Mouse (Mus musculus) liver, embryonic 14.5 days (tissue): ENCODE data around the gene Lcn6. TPM values are rescaled to one million over a fixed set of nuclear protein-coding genes. Genes with fewer than 3 reads are reported as not detected.
"Not testable (repeated sequence)": the region's sequence is repeated elsewhere in the genome, so short reads cannot be mapped to it uniquely, and the experiment has no call there.

Experiments used
- ATAC-seq: fragments of 200-750 bp; cut with Nextera tagmentation; 2 replicates; pipeline ENCODE4 v1.8.0; 2017; ENCODE audit warnings: moderate number of reproducible peaks, mild to moderate bottlenecking, moderate library complexity; ENCODE audit not compliant: insufficient read depth
- DNase-seq, 3 experiments: peaks; one replicate each; pipeline ENCODE4 v3.0.0-alpha.2; 2012 to 2013; ENCODE audit warnings: low read depth in 3 of 3, low spot score in 3 of 3
- H3K27ac ChIP-seq: fragments of 300-500 bp; sonication (generic); 2 replicates; pipeline ENCODE4 v1.5.1; 2014; ENCODE audit warnings: moderate library complexity, mild to moderate bottlenecking, control low read depth, inconsistent platforms
- H3K27me3 ChIP-seq: fragments of 300-500 bp; sonication (generic); 2 replicates; pipeline ENCODE4 v1.6.1; 2014; ENCODE audit warnings: mild to moderate bottlenecking, low read length, moderate library complexity; ENCODE audit not compliant: control insufficient read depth, insufficient read depth
- H3K36me3 ChIP-seq: fragments of 300-500 bp; sonication (generic); replicated peaks from 2 replicates; pipeline ENCODE4 v1.6.1; 2014; ENCODE audit warnings: low read depth; ENCODE audit not compliant: control insufficient read depth, insufficient read depth
- H3K4me1 ChIP-seq, 2 experiments: fragments of 200-500 bp in 1 of 2; fragments of 300-500 bp in 1 of 2; sonication (generic) in 1 of 2; replicated peaks; 2 replicates each; pipeline ENCODE4 v1.6.1; 2012 to 2014; ENCODE audit warnings: antibody characterized with exemption in 1 of 2, inconsistent platforms in 1 of 2, low read length in 1 of 2; ENCODE audit not compliant: control insufficient read depth in 2 of 2, insufficient read depth in 2 of 2
- H3K4me2 ChIP-seq: fragments of 300-500 bp; sonication (generic); 2 replicates; pipeline ENCODE4 v1.6.1; 2014; ENCODE audit warnings: low read depth, mild to moderate bottlenecking, control low read depth, moderate library complexity
- H3K4me3 ChIP-seq, 2 experiments: fragments of 200-500 bp in 1 of 2; fragments of 300-500 bp in 1 of 2; sonication (generic) in 1 of 2; 2 replicates each; pipeline ENCODE4 v1.5.1; 2012 to 2014; ENCODE audit warnings: low read depth in 2 of 2, low read length in 2 of 2, mild to moderate bottlenecking in 2 of 2, control low read depth in 1 of 2, inconsistent platforms in 1 of 2, moderate library complexity in 1 of 2; ENCODE audit not compliant: insufficient read depth in 1 of 2
- H3K9ac ChIP-seq: fragments of 300-500 bp; sonication (generic); replicated peaks from 2 replicates; pipeline ENCODE4 v1.6.1; 2014; ENCODE audit warnings: mild to moderate bottlenecking, control low read depth, moderate library complexity
- H3K9me3 ChIP-seq: fragments of 300-500 bp; sonication (generic); 2 replicates; pipeline ENCODE4 v1.6.1; 2016; ENCODE audit warnings: low read length, mixed read lengths; ENCODE audit not compliant: control insufficient read depth
- CTCF ChIP-seq: IDR thresholded peaks from 2 replicates; pipeline ENCODE4 v1.5.1; 2016; ENCODE audit warnings: antibody characterized with exemption, low read depth, control low read depth
- EP300 ChIP-seq: IDR thresholded peaks from 2 replicates; pipeline ENCODE4 v1.6.1; 2016; ENCODE audit warnings: antibody characterized with exemption, low read depth
- WGBS: fragments of 180-500 bp; shearing (Covaris S2); extraction: QIAGEN DNeasy Blood & Tissue Kit; methylation state at CpG from one replicate; pipeline ENCODE4 v1.1.7; 2014; ENCODE audit not compliant: insufficient replicate concordance; 5-methylcytosine and 5-hydroxymethylcytosine counted together
- polyA plus RNA-seq, 2 experiments: library from polyadenylated mRNA; depleted of rRNA in 1 of 2; stranded (reverse) in 1 of 2; unstranded in 1 of 2; fragments of >200 nt; fragmentation: Nextera tagmentation in 1 of 2; extraction: Ambion mirVana in 1 of 2; gene quantifications; 2 replicates each; pipeline versions ENCODE4 v1.2.1 to v1.2.3; 2012 to 2014

The Lcn6 gene
- polyA plus RNA-seq, 2 experiments = not detected

DNA sequence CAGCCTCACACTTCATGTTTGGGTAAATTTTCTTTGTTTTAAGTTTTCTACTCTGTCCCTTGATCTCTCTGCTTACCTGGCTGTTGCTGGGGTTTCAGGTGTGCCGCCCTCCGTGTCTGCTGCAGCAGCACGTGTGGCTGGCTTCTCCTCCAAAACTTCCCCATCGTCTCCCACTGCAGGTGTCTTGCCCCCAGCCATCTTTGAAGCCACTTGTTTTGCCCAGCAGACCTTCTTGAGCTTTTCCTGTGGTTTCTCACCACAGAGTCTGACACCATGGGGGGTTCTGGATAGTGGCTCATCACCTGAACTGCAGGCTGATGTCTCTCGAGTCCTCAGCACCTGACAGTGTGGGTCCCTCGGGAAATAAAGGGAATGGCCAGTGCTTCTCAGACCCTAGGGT lies 3.0 kb downstream of the Lcn6 start:
- H3K9ac ChIP-seq = no peak overlapping the region
- H3K27me3 ChIP-seq = no peaks in the 10 kb centered on the region
- H3K36me3 ChIP-seq = no peaks in the 10 kb centered on the region
- H3K9me3 ChIP-seq = no peaks in the 10 kb centered on the region
- no peak for DNase-seq
- H3K27ac ChIP-seq = no peak overlapping the region
- H3K4me1 ChIP-seq = no peaks in the 10 kb centered on the region
- no peak overlapping the region for H3K4me2 ChIP-seq
- no peak for TF ChIP-seq EP300
- TF ChIP-seq CTCF = no peak
- no peak overlapping the region for H3K4me3 ChIP-seq
- 48% methylated on average over 6 of the region's 6 CpGs for WGBS
- no peak for ATAC-seq

DNA sequence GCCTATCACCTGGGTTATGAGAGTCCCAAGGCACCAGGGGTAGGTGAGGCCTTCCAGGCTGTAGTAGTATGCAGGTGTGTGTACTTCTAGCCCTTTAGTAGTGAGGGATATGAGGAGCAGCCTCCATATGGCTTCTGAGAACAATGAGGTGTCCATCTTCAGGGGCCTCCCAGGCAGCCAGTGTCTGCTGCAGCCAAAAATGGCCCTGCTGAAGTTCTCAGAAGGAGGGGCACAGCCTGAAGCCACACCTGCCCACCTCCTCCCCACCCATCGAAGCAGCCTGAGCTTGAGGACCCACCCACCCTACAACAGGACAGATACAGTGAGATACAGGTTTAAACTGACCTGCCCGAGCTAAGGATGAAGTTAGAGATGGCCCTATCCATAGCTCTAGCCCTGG lies 5.8 kb downstream of the Lcn6 start, which contains the start of gene Lcn10:
Gene Lcn10 (plus strand): TSS at position 301 of the 400 bp plus-strand sequence.
- H3K27me3 ChIP-seq = no peaks in the 10 kb centered on the region
- WGBS = 31% methylated on average over 2 of the region's 2 CpGs
- no peak for ATAC-seq
- no peak within 1 kb of the TSS for H3K4me2 ChIP-seq
- H3K9ac ChIP-seq = no peak within 1 kb of the TSS
- H3K27ac ChIP-seq = no peak within 1 kb of the TSS
- no peaks in the 10 kb centered on the region for H3K36me3 ChIP-seq
- no peak for TF ChIP-seq CTCF
- no peak for TF ChIP-seq EP300
- H3K9me3 ChIP-seq = no peaks in the 10 kb centered on the region
- no peak for DNase-seq
- no peaks in the 10 kb centered on the region for H3K4me1 ChIP-seq
- no peak within 1 kb of the TSS for H3K4me3 ChIP-seq

DNA sequence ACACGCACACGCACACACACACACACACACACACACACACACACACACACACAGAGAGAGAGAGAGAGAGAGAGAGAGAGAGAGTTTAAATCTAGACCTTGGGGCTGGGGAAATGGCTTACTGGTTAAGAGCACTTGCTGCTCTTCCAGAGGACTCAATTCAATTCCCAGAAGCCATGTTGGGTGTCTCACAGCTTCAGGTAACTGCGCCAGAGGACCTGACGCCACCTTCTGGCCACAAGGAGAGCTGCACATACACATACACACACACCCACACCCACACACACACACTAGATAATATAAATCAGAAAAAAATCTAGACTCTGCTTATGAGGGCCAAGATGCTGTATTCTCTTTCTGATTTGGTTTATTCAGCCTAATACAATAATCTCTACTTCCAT lies 10.4 kb downstream of the Lcn6 start:
- Histone ChIP-seq H3K4me3 (no peak overlapping the region), H3K9ac (no peak overlapping the region), H3K36me3 (no peaks in the 10 kb centered on the region), H3K27me3 (no peaks in the 10 kb centered on the region), H3K27ac (no peak overlapping the region), H3K9me3 (no peaks in the 10 kb centered on the region), H3K4me1 (no peaks in the 10 kb centered on the region), H3K4me2 (no peak overlapping the region)
- ATAC-seq (no peak), DNase-seq (no peak)
- no peak for TF ChIP-seq EP300
- peak; percentile 27; the same call in 1 of the 2 replicates for TF ChIP-seq CTCF
- 66% methylated on average over 4 of the region's 4 CpGs for WGBS

DNA sequence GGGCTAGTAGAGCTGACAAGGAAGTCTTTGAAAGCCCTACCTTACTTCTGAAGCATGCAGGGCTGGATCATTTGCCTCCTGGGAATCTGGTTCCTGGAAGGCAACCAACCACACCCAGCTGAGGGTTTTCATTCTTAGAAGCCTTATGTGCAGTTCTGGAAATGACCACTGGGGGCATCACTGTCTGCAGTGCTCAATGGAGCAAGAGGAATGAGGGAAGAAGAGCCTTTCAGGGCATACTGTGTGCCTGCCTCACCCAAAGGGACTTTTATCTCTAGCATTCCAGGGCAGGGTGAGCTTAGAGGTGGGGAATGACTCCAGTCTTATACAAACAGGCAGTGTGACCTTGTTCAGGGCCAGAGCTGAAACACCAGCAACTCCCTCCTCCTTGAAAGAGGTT lies 18.0 kb downstream of the Lcn6 start:
- H3K9me3 ChIP-seq = no peaks in the 10 kb centered on the region
- H3K27ac ChIP-seq = no peak overlapping the region
- H3K4me1 ChIP-seq = no peaks in the 10 kb centered on the region
- no peaks in the 10 kb centered on the region for H3K36me3 ChIP-seq
- no peak overlapping the region for H3K9ac ChIP-seq
- no peak overlapping the region for H3K4me3 ChIP-seq
- H3K4me2 ChIP-seq = no peak overlapping the region
- no peak for ATAC-seq
- TF ChIP-seq EP300 (no peak), CTCF (peak; percentile 84)
- peak; percentile 16 to 52 (median 24) for DNase-seq
- no peaks in the 10 kb centered on the region for H3K27me3 ChIP-seq

DNA sequence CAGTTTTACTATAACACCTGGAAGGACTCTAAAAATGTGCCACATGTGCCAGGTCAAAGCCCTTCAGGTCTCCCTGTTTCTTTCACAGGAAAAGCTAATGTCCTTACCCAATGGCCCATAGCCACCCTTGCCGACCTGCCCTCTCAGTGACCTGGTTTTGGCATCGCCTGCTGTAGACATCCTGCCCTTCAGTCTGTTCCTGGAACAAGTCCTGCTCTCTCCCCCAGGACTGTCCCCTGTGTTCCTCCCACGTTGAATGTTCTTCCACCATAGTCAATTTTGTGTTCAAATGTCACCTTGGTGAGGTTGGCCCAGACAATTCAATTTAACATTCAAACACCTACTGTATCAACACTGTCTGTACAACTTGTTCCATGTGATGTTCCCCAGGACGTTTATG lies 20.4 kb downstream of the Lcn6 start:
- no peak overlapping the region for H3K4me3 ChIP-seq
- DNase-seq (no peak), ATAC-seq (no peak)
- H3K36me3 ChIP-seq = no peaks in the 10 kb centered on the region
- no peaks in the 10 kb centered on the region for H3K9me3 ChIP-seq
- H3K4me2 ChIP-seq = no peak overlapping the region
- H3K27me3 ChIP-seq = no peaks in the 10 kb centered on the region
- no peaks in the 10 kb centered on the region for H3K4me1 ChIP-seq
- TF ChIP-seq EP300 = no peak
- TF ChIP-seq CTCF = no peak
- H3K9ac ChIP-seq = no peak overlapping the region
- 39% methylated on average over 4 of the region's 4 CpGs for WGBS
- H3K27ac ChIP-seq = no peak overlapping the region

DNA sequence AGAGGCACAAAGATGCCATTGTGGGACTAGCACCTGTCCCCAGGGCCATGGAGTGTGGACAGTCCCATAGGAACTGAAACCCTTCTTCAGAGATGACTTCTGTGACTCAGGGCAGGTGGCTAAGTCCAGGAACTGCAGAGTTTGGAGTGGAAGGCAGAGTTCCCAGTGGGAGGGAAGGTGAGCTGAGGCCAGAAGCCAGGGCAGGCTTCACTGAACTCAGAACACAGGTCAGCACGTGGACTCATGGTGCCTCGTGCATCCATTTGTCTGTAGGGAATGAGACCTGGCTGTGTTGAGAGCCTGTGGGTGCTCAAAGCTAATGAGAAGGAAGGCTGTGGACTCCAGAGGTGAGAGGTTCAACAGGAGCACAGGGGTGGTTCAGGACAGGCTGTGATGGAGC lies 22.1 kb downstream of the Lcn6 start:
- H3K9me3 ChIP-seq = no peaks in the 10 kb centered on the region
- no peak for DNase-seq
- 55% methylated on average over 2 of the region's 2 CpGs for WGBS
- H3K27me3 ChIP-seq = no peaks in the 10 kb centered on the region
- no peak overlapping the region for H3K27ac ChIP-seq
- H3K9ac ChIP-seq = no peak overlapping the region
- TF ChIP-seq CTCF (no peak), EP300 (no peak)
- H3K4me1 ChIP-seq = no peaks in the 10 kb centered on the region
- no peak overlapping the region for H3K4me2 ChIP-seq
- no peak for ATAC-seq
- H3K4me3 ChIP-seq = no peak overlapping the region
- H3K36me3 ChIP-seq = no peaks in the 10 kb centered on the region

DNA sequence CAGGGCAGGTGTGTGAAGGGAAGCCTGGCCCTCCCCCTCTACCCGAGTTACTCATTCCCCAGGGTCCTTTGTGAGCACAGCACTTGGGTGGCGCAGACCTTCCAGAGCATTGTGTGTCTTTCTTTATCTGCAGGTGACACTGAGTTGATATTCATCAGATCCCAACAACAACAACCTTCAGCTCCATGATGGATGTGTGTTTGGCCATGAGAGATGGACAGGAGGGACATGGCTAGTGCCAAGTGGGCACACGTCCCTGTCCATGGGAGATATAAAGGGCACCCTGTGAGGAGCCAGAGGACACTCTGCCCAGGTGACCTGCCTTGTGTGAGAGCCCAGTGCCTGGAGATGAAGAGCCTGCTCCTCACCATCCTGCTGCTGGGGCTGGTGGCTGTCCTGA lies 23.2 kb downstream of the Lcn6 start, which contains the start of gene Obp2a:
Gene Obp2a (plus strand): TSS at position 301 of the 400 bp plus-strand sequence.
- not testable (repeated sequence) for H3K9ac ChIP-seq, H3K9me3 ChIP-seq, ATAC-seq, H3K36me3 ChIP-seq, H3K27ac ChIP-seq, H3K4me2 ChIP-seq, DNase-seq, H3K4me3 ChIP-seq, H3K4me1 ChIP-seq, H3K27me3 ChIP-seq
- WGBS = 52% methylated on average over 3 of the region's 3 CpGs
